Mouse (Mus musculus) limb, embryonic 10.5 days (tissue): ENCODE data around the gene Sbk2. TPM values are rescaled to one million over a fixed set of nuclear protein-coding genes. Genes with fewer than 3 reads are reported as not detected.

Experiments
- DNase-seq: peaks from one replicate; pipeline ENCODE4 v3.0.0-alpha.2; 2017; ENCODE audit warnings: low spot score
- H3K27ac ChIP-seq: fragments of 300-500 bp; sonication (generic); 2 replicates; pipeline ENCODE4 v1.5.1; 2016; ENCODE audit warnings: mild to moderate bottlenecking
- H3K27me3 ChIP-seq: fragments of 300-500 bp; sonication (generic); 2 replicates; pipeline ENCODE4 v1.6.1; 2016; ENCODE audit warnings: low read depth, mild to moderate bottlenecking; ENCODE audit not compliant: poor library complexity, severe bottlenecking
- H3K36me3 ChIP-seq: fragments of 300-500 bp; sonication (generic); 2 replicates; pipeline ENCODE4 v1.6.1; 2016; ENCODE audit warnings: mild to moderate bottlenecking, moderate library complexity
- H3K4me1 ChIP-seq: fragments of 300-500 bp; sonication (generic); 2 replicates; pipeline ENCODE4 v1.6.1; 2016
- H3K4me3 ChIP-seq: fragments of 300-500 bp; sonication (generic); 2 replicates; pipeline ENCODE4 v1.5.1; 2016; ENCODE audit warnings: mild to moderate bottlenecking, moderate library complexity
- H3K9me3 ChIP-seq: fragments of 300-500 bp; sonication (generic); replicated peaks from 2 replicates; pipeline ENCODE4 v1.6.1; 2016; ENCODE audit warnings: mild to moderate bottlenecking
- WGBS: fragments of 180-500 bp; shearing (Covaris S2); methylation state at CpG from one replicate; pipeline ENCODE4 v1.1.7; 2016; 5-methylcytosine and 5-hydroxymethylcytosine counted together
- polyA plus RNA-seq: library from polyadenylated mRNA; unstranded; fragments of >200 nt; fragmentation: Nextera tagmentation; extraction: Ambion mirVana; gene quantifications from 2 replicates; pipeline ENCODE4 v1.2.1, GENCODE M21; 2016

The Sbk2 gene
- polyA plus RNA-seq, 1 experiment from 2014 or later = 0.10 TPM

DNA sequence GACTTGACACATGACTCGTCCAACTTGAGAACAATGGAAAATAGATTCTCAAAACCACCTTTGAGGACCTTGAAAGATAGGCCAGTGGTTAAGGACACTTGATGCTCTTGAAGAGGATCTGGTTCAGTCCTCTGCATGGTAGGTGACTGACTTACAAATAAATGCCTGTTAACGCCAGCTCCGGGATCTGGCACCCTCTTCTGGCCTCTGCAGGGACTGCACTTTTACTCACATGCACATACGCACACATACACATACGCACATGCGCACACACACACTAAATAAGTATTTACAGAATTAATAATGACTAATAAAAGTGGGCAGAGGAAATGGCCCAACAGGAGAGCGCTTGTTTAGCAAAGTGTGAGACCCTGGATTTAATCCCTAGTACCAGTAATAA, 12.6 kb upstream of the Sbk2 start:
- DNase-seq = no peak
- Histone ChIP-seq H3K9me3 (no peaks in the 10 kb centered on the region), H3K4me3 (no peak overlapping the region), H3K27ac (no peak overlapping the region), H3K36me3 (no peaks in the 10 kb centered on the region), H3K27me3 (no peaks in the 10 kb centered on the region), H3K4me1 (peaks cover 3% of the 10 kb centered on the region; the same call in 1 of the 2 replicates)
- 91% methylated on average over 7 of the region's 7 CpGs for WGBS

- H3K4me1 ChIP-seq = peaks cover 3% of the 10 kb centered on the region; the same call in 1 of the 2 replicates
- no peak for DNase-seq
- no peaks in the 10 kb centered on the region for H3K27me3 ChIP-seq
- H3K36me3 ChIP-seq = no peaks in the 10 kb centered on the region
- no peak overlapping the region for H3K4me3 ChIP-seq
- WGBS = 56% methylated on average over 4 of the region's 4 CpGs
- no peaks in the 10 kb centered on the region for H3K9me3 ChIP-seq
- H3K27ac ChIP-seq = no peak overlapping the region
These were observed 11.2 kb upstream of the Sbk2 start for GRCm38 (mm10) chr7:4975455-4975854.

- H3K4me1 ChIP-seq = peaks cover 3% of the 10 kb centered on the region; the same call in 1 of the 2 replicates
- no peaks in the 10 kb centered on the region for H3K9me3 ChIP-seq
- H3K27me3 ChIP-seq = no peaks in the 10 kb centered on the region
- H3K4me3 ChIP-seq = no peak overlapping the region
- WGBS = 82% methylated on average over 18 of the region's 18 CpGs
- H3K27ac ChIP-seq = no peak overlapping the region
- no peaks in the 10 kb centered on the region for H3K36me3 ChIP-seq
- DNase-seq = no peak
These were observed 8.3 kb upstream of the Sbk2 start for GRCm38 (mm10) chr7:4972321-4973047.

GRCm38 (mm10) chr7:4971710-4972109, 7.5 kb upstream of the Sbk2 start:
- no peak for DNase-seq
- peaks cover 3% of the 10 kb centered on the region; the same call in 1 of the 2 replicates for H3K4me1 ChIP-seq
- H3K36me3 ChIP-seq = no peaks in the 10 kb centered on the region
- H3K4me3 ChIP-seq = no peak overlapping the region
- no peaks in the 10 kb centered on the region for H3K9me3 ChIP-seq
- no peak overlapping the region for H3K27ac ChIP-seq
- 16% methylated on average over 7 of the region's 7 CpGs for WGBS
- no peaks in the 10 kb centered on the region for H3K27me3 ChIP-seq

- Histone ChIP-seq H3K4me3 (no peak within 1 kb of the TSS), H3K9me3 (no peaks in the 10 kb centered on the region), H3K27me3 (no peaks in the 10 kb centered on the region), H3K4me1 (peaks cover 3% of the 10 kb centered on the region; the same call in 1 of the 2 replicates), H3K27ac (no peak within 1 kb of the TSS), H3K36me3 (no peaks in the 10 kb centered on the region)
- 51% methylated on average over 6 of the region's 6 CpGs for WGBS
- no peak for DNase-seq
These were observed 6.9 kb upstream of the Sbk2 start, which contains the start of gene Sbk3 for GRCm38 (mm10) chr7:4971068-4971467. Gene Sbk3 (minus strand): TSS chr7:4971168.

- Histone ChIP-seq H3K4me1 (peaks cover 7% of the 10 kb centered on the region; the same call in 1 of the 2 replicates), H3K9me3 (no peaks in the 10 kb centered on the region), H3K36me3 (no peaks in the 10 kb centered on the region), H3K27ac (no peak overlapping the region), H3K27me3 (no peaks in the 10 kb centered on the region), H3K4me3 (no peak overlapping the region)
- WGBS = 82% methylated on average over 5 of the region's 5 CpGs
- no peak for DNase-seq
These were observed 782 bp upstream of the Sbk2 start for GRCm38 (mm10) chr7:4964988-4965387.

DNA sequence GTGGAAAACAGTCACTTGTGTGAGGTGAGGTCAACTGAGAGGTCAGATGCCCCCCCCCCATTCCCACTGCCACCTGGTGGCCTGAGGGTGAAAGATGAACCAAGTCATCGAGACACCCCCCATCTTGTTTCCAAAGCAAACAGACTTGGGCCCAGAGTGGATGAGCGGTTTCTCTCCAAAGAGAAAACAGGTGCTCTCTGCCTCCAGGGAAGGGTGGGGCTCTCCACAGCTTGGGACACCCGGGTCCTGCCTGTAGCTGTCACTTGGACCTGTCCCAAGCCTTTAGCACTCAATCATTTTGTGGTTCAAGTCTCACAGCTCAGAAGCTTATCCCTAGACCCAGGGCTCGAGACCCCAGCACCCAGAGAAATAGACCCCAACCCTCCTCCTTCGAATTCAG, 679 bp downstream of the Sbk2 start:
- Histone ChIP-seq H3K4me1 (peaks cover 7% of the 10 kb centered on the region; the same call in 1 of the 2 replicates), H3K27ac (no peak overlapping the region), H3K27me3 (no peaks in the 10 kb centered on the region), H3K9me3 (no peaks in the 10 kb centered on the region), H3K4me3 (no peak overlapping the region), H3K36me3 (no peaks in the 10 kb centered on the region)
- WGBS = 79% methylated on average over 5 of the region's 5 CpGs
- no peak for DNase-seq

DNA sequence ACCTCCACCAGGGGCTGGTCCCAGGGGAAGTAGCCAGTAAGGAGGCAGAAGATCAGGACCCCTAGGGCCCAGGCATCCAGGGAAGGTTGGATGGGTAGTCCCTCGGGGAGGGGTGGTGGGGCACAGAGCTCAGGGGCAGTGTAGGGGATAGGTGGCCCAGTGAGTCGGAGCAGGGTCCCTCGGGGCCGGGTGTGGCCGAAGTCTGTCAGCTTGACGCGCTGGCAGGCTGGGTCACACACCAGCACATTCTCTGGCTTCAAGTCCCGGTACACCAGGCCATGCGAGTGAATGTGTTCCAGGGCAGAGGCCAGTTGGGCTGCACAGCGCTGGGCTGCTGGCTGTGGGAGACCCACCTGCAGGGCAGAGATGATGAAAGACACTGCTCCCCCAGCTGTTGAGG, 6.8 kb downstream of the Sbk2 start:
- no peaks in the 10 kb centered on the region for H3K27me3 ChIP-seq
- peak overlapping the region; percentile 19; the same call in 1 of the 2 replicates for H3K27ac ChIP-seq
- no peaks in the 10 kb centered on the region for H3K4me1 ChIP-seq
- no peak for DNase-seq
- WGBS = 82% methylated on average over 10 of the region's 10 CpGs
- no peaks in the 10 kb centered on the region for H3K9me3 ChIP-seq
- H3K36me3 ChIP-seq = no peaks in the 10 kb centered on the region
- no peak overlapping the region for H3K4me3 ChIP-seq

DNA sequence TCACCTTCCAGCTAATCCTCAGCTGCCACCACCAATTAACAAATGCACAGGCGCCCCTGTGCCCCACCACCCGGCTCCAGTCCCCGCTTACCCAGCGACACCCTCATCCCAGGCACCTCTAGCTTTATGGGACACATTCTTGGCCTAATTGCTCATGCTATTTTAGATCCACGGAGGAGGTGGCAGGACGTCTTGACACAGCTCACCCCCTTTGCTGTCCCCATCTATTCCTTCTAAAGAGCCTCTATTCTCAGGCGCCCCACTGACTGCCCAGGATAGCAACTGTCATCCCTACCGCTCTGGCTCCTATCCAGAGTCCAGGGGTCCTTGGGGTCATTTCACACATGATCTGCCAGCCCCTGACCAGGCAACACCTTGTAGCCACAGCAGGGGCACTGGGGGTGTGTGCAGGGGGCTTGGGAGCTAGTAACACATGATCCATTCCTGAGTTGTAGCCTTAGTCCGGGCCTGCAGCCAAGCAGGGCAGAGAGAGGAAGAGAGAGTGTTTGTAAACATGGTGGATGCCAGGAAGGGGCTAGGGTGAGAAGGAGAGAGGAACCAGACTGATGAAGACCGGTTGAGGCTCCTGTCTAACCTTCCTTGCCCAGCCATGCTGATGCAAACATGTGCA, 10.3 kb downstream of the Sbk2 start:
- 13% methylated on average over 10 of the region's 10 CpGs for WGBS
- Histone ChIP-seq H3K4me3 (no peak overlapping the region), H3K4me1 (peaks cover 3% of the 10 kb centered on the region; the same call in 1 of the 2 replicates), H3K27ac (no peak overlapping the region), H3K9me3 (no peaks in the 10 kb centered on the region), H3K27me3 (no peaks in the 10 kb centered on the region), H3K36me3 (no peaks in the 10 kb centered on the region)
- DNase-seq = no peak

- DNase-seq = no peak
- WGBS = 86% methylated on average over 19 of the region's 19 CpGs
- Histone ChIP-seq H3K4me3 (no peak overlapping the region), H3K4me1 (peaks cover 3% of the 10 kb centered on the region; the same call in 1 of the 2 replicates), H3K36me3 (no peaks in the 10 kb centered on the region), H3K27me3 (no peaks in the 10 kb centered on the region), H3K9me3 (no peaks in the 10 kb centered on the region), H3K27ac (no peak overlapping the region)
These were observed 13.5 kb downstream of the Sbk2 start for GRCm38 (mm10) chr7:4950561-4951342.

DNA sequence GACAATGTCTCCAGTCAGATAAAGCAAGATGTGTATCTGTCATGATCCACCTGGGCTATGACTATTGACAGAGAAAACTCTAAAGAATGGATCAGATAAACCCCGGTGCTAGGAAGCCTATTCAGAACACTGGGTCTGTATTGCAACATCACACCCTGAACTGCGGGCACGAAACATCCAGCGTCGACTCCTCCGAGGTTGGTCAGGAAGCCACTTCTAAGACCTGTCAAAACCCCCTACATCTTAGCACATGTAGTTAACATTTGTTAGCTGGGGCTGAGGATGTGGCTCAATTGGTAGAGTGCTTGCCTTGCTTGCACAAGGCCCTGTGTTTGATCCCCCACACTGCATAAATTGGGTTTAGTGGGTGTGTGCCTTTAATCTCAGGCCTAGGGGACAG, 15.8 kb downstream of the Sbk2 start:
- Histone ChIP-seq H3K4me1 (peaks cover 6% of the 10 kb centered on the region), H3K27ac (no peak overlapping the region), H3K27me3 (no peaks in the 10 kb centered on the region), H3K4me3 (no peak overlapping the region), H3K36me3 (no peaks in the 10 kb centered on the region), H3K9me3 (no peaks in the 10 kb centered on the region)
- DNase-seq = no peak
- 58% methylated on average over 6 of the region's 6 CpGs for WGBS

GRCm38 (mm10) chr7:4947855-4948254, 16.4 kb downstream of the Sbk2 start:
- Histone ChIP-seq H3K27me3 (no peaks in the 10 kb centered on the region), H3K9me3 (no peaks in the 10 kb centered on the region), H3K36me3 (no peaks in the 10 kb centered on the region), H3K4me3 (no peak overlapping the region), H3K4me1 (peaks cover 7% of the 10 kb centered on the region), H3K27ac (no peak overlapping the region)
- 30% methylated on average over 2 of the region's 2 CpGs for WGBS
- no peak for DNase-seq
